Mouse (Mus musculus): ENCODE measurements at regions not wholly inside any gene's neighbourhood (a gene's known extent, or its start where the extent isn't known, plus 50 kb on each side); places are given as distances from the start of the nearest gene placed in this dataset.

- Histone ChIP-seq H3K4me1 (ENCODE audit: control insufficient read depth in 1 of 2, insufficient read depth in 2 of 2) (no peaks in the 10 kb centered on the region), H3K9ac (ENCODE audit: insufficient read depth, low read depth) (no peak overlapping the region), H3K27me3 (replicated peaks) (no peaks in the 10 kb centered on the region), H3K27ac (ENCODE audit: insufficient read depth, low read depth) (no peak overlapping the region), H3K36me3 (replicated peaks in 1 of 2; ENCODE audit: control insufficient read depth in 1 of 2, insufficient read depth in 1 of 2, low read length in 1 of 2) (no peaks in the 10 kb centered on the region), H3K9me3 (replicated peaks; ENCODE audit: low read length) (peaks cover 92% of the 10 kb centered on the region), H3K79me2 (replicated peaks; ENCODE audit: control insufficient read depth, extremely low read depth, insufficient read depth, poor library complexity, severe bottlenecking) (no peaks in the 10 kb centered on the region), H3K4me2 (ENCODE audit: insufficient read depth, low read depth, poor library complexity, severe bottlenecking) (no peak overlapping the region), H3K4me3 (replicated peaks in 1 of 3; ENCODE audit: low read depth in 2 of 3, low read length in 2 of 3, poor library complexity in 1 of 3) (no peak overlapping the region)
- dilution Hi-C loops (cut with MboI; ENCODE audit: extremely low pct_ligation_motif_present, extremely low pct_unique_long_range_greater_than_20kb, low sequenced_read_pairs) (no loop called here), in situ Hi-C loops (cut with MboI; ENCODE audit: low pct_ligation_motif_present, low pct_unique_long_range_greater_than_20kb, low sequenced_read_pairs) (no loop called here)
- DNase-seq (ENCODE audit: extremely low read depth): no peak
- TF ChIP-seq ETS1 (conservative IDR thresholded peaks at IDR 0.05; ENCODE audit: low read depth, low read length) (no peak), CHD2 (IDR thresholded peaks at IDR 0.05; ENCODE audit: low read length) (no peak)
Measured at GRCm38 (mm10) chr4:152617636-152618035, 140.0 kb upstream of the Kcnab2 start.

GRCm38 (mm10) chr4:152615155-152615554 is 137.5 kb upstream of the Kcnab2 start:
- Histone ChIP-seq H3K9me3 (replicated peaks; ENCODE audit: low read length) (peaks cover 89% of the 10 kb centered on the region), H3K27me3 (replicated peaks) (no peaks in the 10 kb centered on the region), H3K4me2 (ENCODE audit: insufficient read depth, low read depth, poor library complexity, severe bottlenecking) (no peak overlapping the region), H3K9ac (ENCODE audit: insufficient read depth, low read depth) (no peak overlapping the region), H3K79me2 (replicated peaks; ENCODE audit: control insufficient read depth, extremely low read depth, insufficient read depth, poor library complexity, severe bottlenecking) (no peaks in the 10 kb centered on the region), H3K4me1 (ENCODE audit: control insufficient read depth in 1 of 2, insufficient read depth in 2 of 2) (no peaks in the 10 kb centered on the region), H3K36me3 (replicated peaks in 1 of 2; ENCODE audit: control insufficient read depth in 1 of 2, insufficient read depth in 1 of 2, low read length in 1 of 2) (no peaks in the 10 kb centered on the region), H3K4me3 (replicated peaks in 1 of 3; ENCODE audit: low read depth in 2 of 3, low read length in 2 of 3, poor library complexity in 1 of 3) (no peak overlapping the region), H3K27ac (ENCODE audit: insufficient read depth, low read depth) (no peak overlapping the region)
- DNase-seq (ENCODE audit: extremely low read depth): no peak
- in situ Hi-C loops (cut with MboI; ENCODE audit: low pct_ligation_motif_present, low pct_unique_long_range_greater_than_20kb, low sequenced_read_pairs): no loop called here
- dilution Hi-C loops (cut with MboI; ENCODE audit: extremely low pct_ligation_motif_present, extremely low pct_unique_long_range_greater_than_20kb, low sequenced_read_pairs): no loop called here
- TF ChIP-seq CHD2 (IDR thresholded peaks at IDR 0.05; ENCODE audit: low read length) (no peak), CHD1 (IDR thresholded peaks at IDR 0.05; ENCODE audit: low read depth, low read length) (no peak), ZNF384 (IDR thresholded peaks at IDR 0.05; ENCODE audit: low read depth, low read length) (no peak), RAD21 (IDR thresholded peaks at IDR 0.05; ENCODE audit: low read depth, low read length) (no peak), NELFE (IDR thresholded peaks at IDR 0.05; ENCODE audit: low read depth, low read length) (no peak), POLR2A (IDR thresholded peaks at IDR 0.05; ENCODE audit: low read depth, low read length) (no peak), NRF1 (IDR thresholded peaks at IDR 0.05; ENCODE audit: low read depth, low read length) (no peak)

- TF ChIP-seq MEF2A (IDR thresholded peaks at IDR 0.05; ENCODE audit: borderline replicate concordance, low read depth, low read length): no peak
- no peak for DNase-seq (ENCODE audit: extremely low read depth)
- H3K36me3 ChIP-seq (replicated peaks in 1 of 2; ENCODE audit: control insufficient read depth in 1 of 2, insufficient read depth in 1 of 2, low read length in 1 of 2): no peaks in the 10 kb centered on the region
- no peak overlapping the region for H3K4me2 ChIP-seq (ENCODE audit: insufficient read depth, low read depth, poor library complexity, severe bottlenecking)
- H3K9ac ChIP-seq (ENCODE audit: insufficient read depth, low read depth): no peak overlapping the region
- no peak overlapping the region for H3K27ac ChIP-seq (ENCODE audit: insufficient read depth, low read depth)
- no peaks in the 10 kb centered on the region for H3K4me1 ChIP-seq (ENCODE audit: control insufficient read depth in 1 of 2, insufficient read depth in 2 of 2)
- no peak overlapping the region for H3K4me3 ChIP-seq (replicated peaks in 1 of 3; ENCODE audit: low read depth in 2 of 3, low read length in 2 of 3, poor library complexity in 1 of 3)
- no peaks in the 10 kb centered on the region for H3K27me3 ChIP-seq (replicated peaks)
- H3K79me2 ChIP-seq (replicated peaks; ENCODE audit: control insufficient read depth, extremely low read depth, insufficient read depth, poor library complexity, severe bottlenecking): no peaks in the 10 kb centered on the region
- dilution Hi-C loops (cut with MboI; ENCODE audit: extremely low pct_ligation_motif_present, extremely low pct_unique_long_range_greater_than_20kb, low sequenced_read_pairs): no loop called here
- in situ Hi-C loops (cut with MboI; ENCODE audit: low pct_ligation_motif_present, low pct_unique_long_range_greater_than_20kb, low sequenced_read_pairs): no loop called here
- H3K9me3 ChIP-seq (replicated peaks; ENCODE audit: low read length): peaks cover 91% of the 10 kb centered on the region
Measured at GRCm38 (mm10) chr4:152614356-152615100, 136.9 kb upstream of the Kcnab2 start.
